Mouse (Mus musculus) cerebellum, adult 2 months (tissue): ENCODE results near the gene Sned1.

Experiments used
- CTCF ChIP-seq: fragments of 200-500 bp; IDR thresholded peaks from 2 replicates; pipeline ENCODE4 v1.5.1; 2011; ENCODE audit warnings: low read depth, mild to moderate bottlenecking, control low read depth, low read length, moderate library complexity, borderline replicate concordance; ENCODE audit not compliant: insufficient read depth
- POLR2A ChIP-seq: fragments of 200-500 bp; IDR thresholded peaks from 2 replicates; pipeline ENCODE4 v1.6.1; 2011; ENCODE audit warnings: low read length, control low read depth, borderline replicate concordance; ENCODE audit not compliant: insufficient read depth

GRCm38 (mm10) chr1:93255761-93256160 lies 20.1 kb downstream of the Sned1 start:
- TF ChIP-seq CTCF (no peak), POLR2A (no peak)
